Comparison of ENCODE assay signal across 8 mouse cellular contexts in the genomic region with DNA sequence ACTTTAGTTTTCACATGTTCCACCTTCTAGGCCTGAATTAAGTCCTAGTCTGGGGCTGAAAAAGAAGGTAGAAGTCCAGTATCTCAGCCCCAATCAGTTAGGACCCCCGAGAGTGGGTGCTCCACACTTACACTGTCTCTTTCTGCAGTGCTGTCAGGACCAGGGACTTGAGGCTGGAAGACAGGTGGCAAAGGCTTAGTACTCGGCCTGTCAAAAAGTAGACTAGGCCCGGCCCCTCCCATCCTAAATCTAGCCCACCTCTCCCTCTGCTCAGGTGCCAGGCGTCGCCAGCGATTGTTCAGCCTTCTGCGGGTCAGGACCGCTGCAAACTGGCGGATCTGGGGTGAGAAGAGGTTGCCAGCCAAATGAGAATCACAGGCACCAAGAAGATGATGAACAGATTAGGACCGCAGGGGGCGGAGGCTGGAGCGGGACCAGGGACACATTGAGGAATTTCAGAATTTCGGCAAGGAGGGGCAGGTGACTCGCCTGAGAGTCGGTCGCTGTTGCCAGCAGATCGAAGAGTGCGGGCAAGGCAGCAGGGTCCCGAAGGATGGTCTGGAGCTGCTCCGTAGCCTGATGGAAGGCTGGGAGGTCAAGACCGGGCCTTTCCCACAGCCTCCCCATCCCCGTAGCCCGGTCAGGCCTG. TPM values are rescaled to one million over a fixed set of nuclear protein-coding genes. Genes with fewer than 3 reads are reported as not detected.
DNase-seq lines count a peak whose midpoint lies in the region; ATAC-seq and TF ChIP-seq lines count a peak whose summit lies in the region.

No protein-coding gene starts in this region.

- peak overlapping the region; percentile 66 for H3K27ac ChIP-seq in midbrain, embryonic 12.5 days (replicated peaks)

- WGBS in midbrain, embryonic 12.5 days: 4% methylated on average over 23 of the region's 23 CpGs

- peaks cover 17% of the 10 kb centered on the region for H3K79me3 ChIP-seq in C2C12 (ENCODE audit: low read depth)

- peak overlapping the region; percentile 71 for H3K4me3 ChIP-seq in erythroblast, embryonic 14.5 days (replicated peaks)
- peak overlapping the region; percentile 68 for H3K4me3 ChIP-seq in C2C12 (ENCODE audit: insufficient read depth, poor library complexity, severe bottlenecking)
- H3K4me3 ChIP-seq in midbrain, embryonic 12.5 days: peak overlapping the region; percentile 64

- peaks cover 96% of the 10 kb centered on the region for H3K36me3 ChIP-seq in erythroblast, embryonic 14.5 days (ENCODE audit: control insufficient read depth)
- peaks cover 84% of the 10 kb centered on the region for H3K36me3 ChIP-seq in C2C12 (ENCODE audit: control insufficient read depth, insufficient read depth)
- H3K36me3 ChIP-seq in midbrain, embryonic 12.5 days: peaks cover 80% of the 10 kb centered on the region

- no peaks in the 10 kb centered on the region for H3K27me3 ChIP-seq in erythroblast, embryonic 14.5 days (ENCODE audit: control insufficient read depth)
- H3K27me3 ChIP-seq in C2C12 (ENCODE audit: control insufficient read depth, insufficient read depth, insufficient read length): no peaks in the 10 kb centered on the region
- no peaks in the 10 kb centered on the region for H3K27me3 ChIP-seq in midbrain, embryonic 12.5 days

- intact Hi-C loops in left cerebral cortex, postnatal 25 days (cut with DNase I): loop anchor here (2.0 to 5.0 kb wide), 2 partner anchors 30 to 43 kb away; a partner anchor contains a TSS

- no peak for ATAC-seq in erythroblast, adult 5-6 weeks (replicated peaks; ENCODE audit: low FRiP score, poor library complexity, severe bottlenecking)
- peak; percentile 83 for ATAC-seq in midbrain, embryonic 12.5 days (ENCODE audit: low FRiP score, low read depth)

- H3K4me1 ChIP-seq in erythroblast, embryonic 14.5 days (ENCODE audit: control insufficient read depth): peaks cover 38% of the 10 kb centered on the region
- H3K4me1 ChIP-seq in midbrain, embryonic 12.5 days: peaks cover 19% of the 10 kb centered on the region

- H3K9me3 ChIP-seq in erythroblast, embryonic 14.5 days (ENCODE audit: control insufficient read depth, low read length): no peaks in the 10 kb centered on the region
- no peaks in the 10 kb centered on the region for H3K9me3 ChIP-seq in midbrain, embryonic 12.5 days

- H3K79me2 ChIP-seq in C2C12 (ENCODE audit: control insufficient read depth, insufficient read depth): peaks cover 31% of the 10 kb centered on the region

- H3ac ChIP-seq in C2C12 (ENCODE audit: control insufficient read depth, insufficient read length, low read depth): peak overlapping the region; percentile 96

- no peak for TF ChIP-seq CTCF in C2C12 (IDR thresholded peaks at IDR 0.05; ENCODE audit: control insufficient read depth, insufficient read depth, insufficient read length)

- H3K4me2 ChIP-seq in midbrain, embryonic 12.5 days (replicated peaks): peak overlapping the region; percentile 93

- H3K9ac ChIP-seq in midbrain, embryonic 12.5 days (replicated peaks): peak overlapping the region; percentile 75

- peak; percentile 70 for DNase-seq in cerebellum, adult 9-10 months
- peak; percentile 31 to 48 for DNase-seq in gastrocnemius, postnatal 4 days (ENCODE audit: low spot score in 2 of 2)
- peak; percentile 17 to 42 for DNase-seq in left cerebral cortex, postnatal 25 days (ENCODE audit: low spot score in 2 of 2)
- no peak for DNase-seq in spleen, adult 12 weeks (ENCODE audit: low spot score)

TF ChIP-seq in C2C12, 6 proteins besides CTCF, POLR2A, EP300 and RAD21:
- no peak for TF ChIP-seq CEBPB (IDR thresholded peaks at IDR 0.05; ENCODE audit: low read depth)
- TF ChIP-seq MYOD1 (IDR thresholded peaks at IDR 0.05; ENCODE audit: control insufficient read depth, insufficient read length, low read depth): peak; percentile 69
- no peak for TF ChIP-seq MYOG (IDR thresholded peaks at IDR 0.05; ENCODE audit: control insufficient read depth, extremely low read depth, insufficient read length)
- TF ChIP-seq USF1 (IDR thresholded peaks at IDR 0.05; ENCODE audit: low read depth): no peak

RNA-seq across cellular contexts. Expression of a gene that starts 0.8 kb away (rescaled TPM):
- 2.2 and 2.9 TPM in 2 replicates for polyA plus RNA-seq in erythroblast, embryonic 14.5 days (2012)
- 3.7 and 29.7 TPM in 2 replicates for total RNA-seq in erythroblast, adult 5-6 weeks (2015; ENCODE audit: low replicate concordance)
- total RNA-seq in erythroblast, adult 5-6 weeks (2017; ENCODE audit: low replicate concordance): 7.0 and 13.8 TPM in 2 replicates
- polyA plus RNA-seq in C2C12 (2012; fragmentation: generic; extraction: Trizol): 113 TPM
- total RNA-seq in gastrocnemius, postnatal 4 days (2021): 100 to 1,000 TPM in 1 of 2 experiments, 10 to 100 TPM in 1; 97.6 to 104 TPM
- 100 to 1,000 TPM; 117 TPM for total RNA-seq in left cerebral cortex, postnatal 25 days (2021)
- 78.5 and 85.4 TPM in 2 replicates for polyA plus RNA-seq in midbrain, embryonic 12.5 days (2016; fragmentation: Nextera tagmentation; extraction: Ambion mirVana)

RNA-seq across cellular contexts. Expression of a gene that starts 2.7 kb away (rescaled TPM):
- polyA plus RNA-seq in erythroblast, embryonic 14.5 days (2012): 0.01 and 0.44 TPM in 2 replicates
- 0.96 and 5.4 TPM in 2 replicates for total RNA-seq in erythroblast, adult 5-6 weeks (2015; ENCODE audit: low replicate concordance)
- total RNA-seq in erythroblast, adult 5-6 weeks (2017; ENCODE audit: low replicate concordance): 5.4 TPM in 1 of 2 replicates, not detected in the other
- polyA plus RNA-seq in C2C12 (2012; fragmentation: generic; extraction: Trizol): 0.13 TPM
- total RNA-seq in gastrocnemius, postnatal 4 days (2021): 1 to 10 TPM; 1.7 to 2.4 TPM
- 1 to 10 TPM; 3.9 to 4.7 TPM for total RNA-seq in left cerebral cortex, postnatal 25 days (2021)
- polyA plus RNA-seq in midbrain, embryonic 12.5 days (2016; fragmentation: Nextera tagmentation; extraction: Ambion mirVana): 3.5 and 4.9 TPM in 2 replicates

RNA-seq across cellular contexts. Expression of a gene that starts 8.6 kb away (rescaled TPM):
- polyA plus RNA-seq in erythroblast, embryonic 14.5 days (2012): 1.1 and 1.7 TPM in 2 replicates
- 9.6 and 14.2 TPM in 2 replicates for total RNA-seq in erythroblast, adult 5-6 weeks (2015; ENCODE audit: low replicate concordance)
- total RNA-seq in erythroblast, adult 5-6 weeks (2017; ENCODE audit: low replicate concordance): 12.0 and 20.5 TPM in 2 replicates
- 72.9 TPM for polyA plus RNA-seq in C2C12 (2012; fragmentation: generic; extraction: Trizol)
- 10 to 100 TPM; 46.8 to 47.8 TPM for total RNA-seq in gastrocnemius, postnatal 4 days (2021)
- 10 to 100 TPM; 36.6 to 45.2 TPM for total RNA-seq in left cerebral cortex, postnatal 25 days (2021)
- 64.0 and 66.1 TPM in 2 replicates for polyA plus RNA-seq in midbrain, embryonic 12.5 days (2016; fragmentation: Nextera tagmentation; extraction: Ambion mirVana)

RNA-seq across cellular contexts. Expression of a gene that starts 15.0 kb away (rescaled TPM):
- polyA plus RNA-seq in erythroblast, embryonic 14.5 days (2012): 0.05 TPM in 1 of 2 replicates, not detected in the other
- total RNA-seq in erythroblast, adult 5-6 weeks (2015; ENCODE audit: low replicate concordance): 0.84 TPM in 1 of 2 replicates, not detected in the other
- total RNA-seq in erythroblast, adult 5-6 weeks (2017; ENCODE audit: low replicate concordance): 0.28 and 0.68 TPM in 2 replicates
- 0.43 TPM for polyA plus RNA-seq in C2C12 (2012; fragmentation: generic; extraction: Trizol)
- total RNA-seq in gastrocnemius, postnatal 4 days (2021): 1 to 10 TPM; 1.4 to 2.0 TPM
- 1 to 10 TPM in 1 of 2 experiments, under 1 TPM in 1; 0.30 to 1.1 TPM for total RNA-seq in left cerebral cortex, postnatal 25 days (2021)
- 0.63 and 0.80 TPM in 2 replicates for polyA plus RNA-seq in midbrain, embryonic 12.5 days (2016; fragmentation: Nextera tagmentation; extraction: Ambion mirVana)

RNA-seq across cellular contexts. Expression of a gene that starts 17.2 kb away (rescaled TPM):
- 0.14 and 0.15 TPM in 2 replicates for polyA plus RNA-seq in erythroblast, embryonic 14.5 days (2012)
- 1.7 TPM in 1 of 2 replicates, not detected in the other for total RNA-seq in erythroblast, adult 5-6 weeks (2015; ENCODE audit: low replicate concordance)
- total RNA-seq in erythroblast, adult 5-6 weeks (2017; ENCODE audit: low replicate concordance): 0.84 and 2.2 TPM in 2 replicates
- polyA plus RNA-seq in C2C12 (2012; fragmentation: generic; extraction: Trizol): not detected
- 1 to 10 TPM; 2.7 to 3.2 TPM for total RNA-seq in gastrocnemius, postnatal 4 days (2021)
- 1 to 10 TPM; 2.2 to 3.7 TPM for total RNA-seq in left cerebral cortex, postnatal 25 days (2021)
- 6.6 and 7.3 TPM in 2 replicates for polyA plus RNA-seq in midbrain, embryonic 12.5 days (2016; fragmentation: Nextera tagmentation; extraction: Ambion mirVana)
